Mouse (Mus musculus): ENCODE measurements around the gene Xpo6.

Gene Xpo6

GRCm38 (mm10) chr7:126200178-126200996 is at the start of gene Xpo6:
Gene Xpo6, minus strand, starts transcription at chr7:126200501.
- DNase-seq, result peak; percentile 91 to 92

GRCm38 (mm10) chr7:126249986-126250385 is 49.7 kb upstream of the Xpo6 start:
- no peak for DNase-seq

- DNase-seq, result no peak
Measured at GRCm38 (mm10) chr7:126249146-126249545, 48.8 kb upstream of the Xpo6 start.

GRCm38 (mm10) chr7:126248641-126249141 is 48.4 kb upstream of the Xpo6 start:
- no peak for DNase-seq

- no peak for DNase-seq
Measured at GRCm38 (mm10) chr7:126248088-126248487, 47.8 kb upstream of the Xpo6 start.

- DNase-seq, result no peak
Measured at GRCm38 (mm10) chr7:126244168-126244750, 44.0 kb upstream of the Xpo6 start.

- DNase-seq, result no peak
Measured at GRCm38 (mm10) chr7:126240814-126241360, 40.6 kb upstream of the Xpo6 start.

- DNase-seq, result no peak
Measured at GRCm38 (mm10) chr7:126236794-126237192, 36.5 kb upstream of the Xpo6 start.

GRCm38 (mm10) chr7:126236083-126236793 is 35.9 kb upstream of the Xpo6 start:
- peak in 1 of 2 experiments; percentile 29 for DNase-seq

- no peak for DNase-seq
Measured at GRCm38 (mm10) chr7:126234611-126235010, 34.3 kb upstream of the Xpo6 start.

GRCm38 (mm10) chr7:126232345-126233071 is 32.2 kb upstream of the Xpo6 start:
- no peak for DNase-seq

- DNase-seq, result peak; percentile 42 to 67
Measured at GRCm38 (mm10) chr7:126230357-126231148, 30.3 kb upstream of the Xpo6 start.

- DNase-seq, result no peak
Measured at GRCm38 (mm10) chr7:126226136-126226535, 25.8 kb upstream of the Xpo6 start.

- DNase-seq, result no peak
Measured at GRCm38 (mm10) chr7:126222753-126223152, 22.5 kb upstream of the Xpo6 start.

GRCm38 (mm10) chr7:126220611-126221010 is 20.3 kb upstream of the Xpo6 start:
- no peak for DNase-seq

- no peak for DNase-seq
Measured at GRCm38 (mm10) chr7:126218311-126218710, 18.0 kb upstream of the Xpo6 start.

- DNase-seq, result no peak
Measured at GRCm38 (mm10) chr7:126216867-126217266, 16.6 kb upstream of the Xpo6 start.

GRCm38 (mm10) chr7:126210856-126211255 is 10.6 kb upstream of the Xpo6 start:
- DNase-seq, result no peak

GRCm38 (mm10) chr7:126200997-126201345 is 670 bp upstream of the Xpo6 start:
- DNase-seq, result no peak

- peak; percentile 38 to 56 for DNase-seq
Measured at GRCm38 (mm10) chr7:126199691-126200102, 604 bp downstream of the Xpo6 start.

- DNase-seq, result no peak
Measured at GRCm38 (mm10) chr7:126198926-126199325, 1.4 kb downstream of the Xpo6 start.

- DNase-seq, result no peak
Measured at GRCm38 (mm10) chr7:126194175-126194574, 6.1 kb downstream of the Xpo6 start.
